Mouse (Mus musculus): ENCODE measurements around the gene Radil. TPM values are rescaled to one million over a fixed set of nuclear protein-coding genes. Genes with fewer than 3 reads are reported as not detected.

Radil gene
- 13.6 and 16.9 TPM in 2 replicates for polyA plus RNA-seq (2014; fragmentation: Nextera tagmentation; extraction: Ambion mirVana)

DNA sequence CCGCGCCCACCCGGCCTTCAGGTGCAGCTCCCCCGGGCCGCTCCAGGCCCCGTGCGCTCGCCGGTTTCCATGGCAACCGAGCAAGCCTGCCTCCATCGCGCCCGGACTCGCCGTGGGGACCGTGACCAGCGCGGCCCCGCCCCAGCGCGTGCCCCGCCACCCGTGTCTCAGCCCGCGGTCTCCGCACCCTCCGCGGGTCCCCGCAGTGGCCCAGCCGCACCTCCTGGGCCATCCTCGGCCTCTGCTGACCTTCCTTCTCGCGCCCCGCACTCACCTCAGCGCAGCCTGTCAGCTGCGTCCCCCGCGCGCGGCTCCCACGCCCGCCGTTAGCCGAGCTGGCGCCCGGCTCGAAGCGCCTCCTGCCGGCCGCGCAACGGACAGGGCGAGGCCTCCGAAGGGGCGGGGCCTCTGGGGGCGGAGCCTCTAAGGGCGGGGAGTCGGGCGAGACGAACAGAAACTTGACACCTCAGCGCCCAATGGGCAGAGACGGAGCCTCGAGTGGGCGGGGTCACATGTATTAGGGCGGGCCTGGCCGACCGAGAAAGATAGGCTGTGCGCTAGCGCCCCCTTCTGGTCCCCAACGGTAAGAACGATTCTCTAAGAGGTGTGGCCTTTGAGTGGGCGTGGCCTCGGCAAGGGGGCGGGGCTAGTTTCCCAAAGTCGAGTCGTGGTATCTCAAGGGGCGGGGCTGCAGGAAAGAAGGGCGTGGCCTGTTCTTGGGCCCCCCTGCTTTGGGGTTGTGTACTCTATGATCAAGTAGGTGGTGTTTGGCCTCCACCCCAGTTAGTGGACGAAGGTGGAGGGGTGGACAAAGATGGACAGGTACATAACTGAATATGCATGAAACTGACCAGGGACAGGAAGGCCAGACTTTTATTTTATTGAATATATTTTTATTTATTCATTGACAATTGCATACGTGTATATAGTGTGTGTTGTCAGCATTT, at the start of gene Radil:
TSS of gene Radil (minus strand) at position 393 of the 947 bp plus-strand sequence.
- H3K27me3 ChIP-seq (ENCODE audit: control insufficient read depth, insufficient read depth, low read length) = no peaks in the 10 kb centered on the region
- peak within 1 kb of the TSS; percentile 63 for H3K4me3 ChIP-seq (replicated peaks; ENCODE audit: low read depth, low read length)
- WGBS = 3% methylated on average over 76 of the region's 80 CpGs
- ATAC-seq (ENCODE audit: low FRiP score, low TSS enrichment) (peak; percentile 91), DNase-seq (peak; percentile 98)
- H3K36me3 ChIP-seq (ENCODE audit: control insufficient read depth, insufficient read depth, low read length) = no peaks in the 10 kb centered on the region
- H3K4me2 ChIP-seq (ENCODE audit: low read length) = peak within 1 kb of the TSS; percentile 87
- peaks cover 13% of the 10 kb centered on the region; the same call in 1 of the 2 replicates for H3K4me1 ChIP-seq (ENCODE audit: control insufficient read depth, insufficient read depth, low read length)
- H3K9me3 ChIP-seq (ENCODE audit: control insufficient read depth, low read length) = no peaks in the 10 kb centered on the region
- peak within 1 kb of the TSS; percentile 64 for H3K27ac ChIP-seq (replicated peaks; ENCODE audit: low read depth, low read length)
- peak within 1 kb of the TSS; percentile 66 for H3K9ac ChIP-seq (replicated peaks; ENCODE audit: low read length)

DNA sequence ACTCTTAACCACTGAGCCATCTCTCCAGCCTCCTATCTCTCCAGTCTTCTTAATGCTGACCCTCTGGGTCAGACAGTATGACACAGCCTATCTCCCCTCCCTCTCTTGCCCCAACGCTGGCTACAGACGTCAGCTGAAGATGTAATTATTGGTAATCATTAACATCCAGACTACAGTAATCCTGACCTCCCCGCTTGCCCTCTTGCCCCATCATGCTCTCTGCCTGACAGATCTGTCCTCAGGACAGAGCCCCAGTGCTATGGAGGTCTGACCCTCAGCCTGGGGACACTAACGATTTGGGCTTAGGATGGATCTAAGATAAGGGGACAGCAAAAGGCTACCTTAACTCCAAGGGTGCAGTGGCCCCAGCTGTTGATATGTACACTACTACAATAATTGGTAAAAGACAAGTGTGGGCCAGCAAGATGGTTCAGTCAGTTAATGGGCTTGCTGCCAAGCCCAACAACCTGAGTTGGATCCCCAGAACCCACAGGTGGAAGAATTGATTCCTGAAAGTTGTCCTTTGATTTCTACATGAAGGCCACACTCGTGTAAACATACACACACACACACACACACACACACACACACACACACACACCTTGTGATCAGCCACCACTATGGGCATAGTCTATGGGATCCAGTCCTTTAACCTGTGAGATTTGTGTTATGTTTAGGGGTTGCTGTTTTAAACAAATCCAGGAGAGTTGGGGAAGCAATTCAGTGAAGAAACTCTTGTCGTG, 46.9 kb upstream of the Radil start:
- Histone ChIP-seq H3K27ac (replicated peaks; ENCODE audit: low read depth, low read length) (no peak overlapping the region), H3K36me3 (ENCODE audit: control insufficient read depth, insufficient read depth, low read length) (no peaks in the 10 kb centered on the region), H3K4me1 (ENCODE audit: control insufficient read depth, insufficient read depth, low read length) (no peaks in the 10 kb centered on the region), H3K9ac (replicated peaks; ENCODE audit: low read length) (no peak overlapping the region), H3K4me3 (replicated peaks; ENCODE audit: low read depth, low read length) (no peak overlapping the region), H3K4me2 (ENCODE audit: low read length) (no peak overlapping the region), H3K9me3 (ENCODE audit: control insufficient read depth, low read length) (no peaks in the 10 kb centered on the region), H3K27me3 (ENCODE audit: control insufficient read depth, insufficient read depth, low read length) (no peaks in the 10 kb centered on the region)
- DNase-seq = no peak
- WGBS = 86% methylated on average over 6 of the region's 6 CpGs
- ATAC-seq (ENCODE audit: low FRiP score, low TSS enrichment) = no peak

DNA sequence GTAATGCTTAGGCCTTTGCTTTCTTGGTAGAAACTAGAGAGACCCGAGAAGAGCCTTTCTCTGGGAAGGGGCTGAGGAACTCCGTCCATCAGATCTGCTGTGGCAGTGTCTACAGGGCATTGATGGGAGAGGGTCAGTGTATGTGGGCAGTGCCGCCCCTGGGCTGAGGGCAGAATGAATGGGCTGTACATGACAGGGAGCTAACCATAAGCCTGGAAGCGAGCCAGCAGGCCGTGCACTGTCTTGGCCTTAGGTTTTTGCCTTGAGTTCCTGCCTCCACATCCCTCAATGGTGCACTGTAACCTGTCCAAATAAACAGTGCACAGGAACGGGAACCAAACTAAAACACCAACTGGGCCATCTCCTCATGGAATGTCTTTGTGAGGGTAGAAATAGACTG, 45.8 kb upstream of the Radil start:
- Histone ChIP-seq H3K4me3 (replicated peaks; ENCODE audit: low read depth, low read length) (no peak overlapping the region), H3K4me2 (ENCODE audit: low read length) (no peak overlapping the region), H3K27me3 (ENCODE audit: control insufficient read depth, insufficient read depth, low read length) (no peaks in the 10 kb centered on the region), H3K4me1 (ENCODE audit: control insufficient read depth, insufficient read depth, low read length) (no peaks in the 10 kb centered on the region), H3K9ac (replicated peaks; ENCODE audit: low read length) (no peak overlapping the region), H3K27ac (replicated peaks; ENCODE audit: low read depth, low read length) (no peak overlapping the region), H3K36me3 (ENCODE audit: control insufficient read depth, insufficient read depth, low read length) (no peaks in the 10 kb centered on the region), H3K9me3 (ENCODE audit: control insufficient read depth, low read length) (no peaks in the 10 kb centered on the region)
- DNase-seq (no peak), ATAC-seq (ENCODE audit: low FRiP score, low TSS enrichment) (no peak)
- WGBS = 78% methylated on average over 6 of the region's 6 CpGs

DNA sequence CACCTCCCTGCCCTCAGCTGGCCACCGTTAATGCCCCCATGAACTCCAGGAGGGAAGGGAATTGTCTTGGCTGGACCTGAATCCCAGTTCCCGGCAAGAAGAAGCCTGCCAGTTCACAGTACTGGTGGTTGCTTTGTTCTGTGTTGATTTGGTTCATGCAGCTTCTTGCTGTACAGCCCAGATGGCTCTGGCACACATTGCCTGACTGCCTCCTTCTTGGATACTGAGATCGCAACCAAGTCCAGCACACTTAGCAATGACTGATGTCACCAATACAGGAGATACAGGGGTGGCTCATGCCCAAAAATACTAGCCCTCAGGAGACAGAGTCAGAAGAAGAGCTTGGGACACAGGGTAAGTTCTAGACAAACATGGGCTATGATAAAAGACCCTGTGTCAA, 44.8 kb upstream of the Radil start:
- H3K9me3 ChIP-seq (ENCODE audit: control insufficient read depth, low read length) = no peaks in the 10 kb centered on the region
- H3K4me1 ChIP-seq (ENCODE audit: control insufficient read depth, insufficient read depth, low read length) = no peaks in the 10 kb centered on the region
- 76% methylated on average over 3 of the region's 3 CpGs for WGBS
- no peak overlapping the region for H3K4me3 ChIP-seq (replicated peaks; ENCODE audit: low read depth, low read length)
- ATAC-seq (ENCODE audit: low FRiP score, low TSS enrichment) (no peak), DNase-seq (no peak)
- no peak overlapping the region for H3K4me2 ChIP-seq (ENCODE audit: low read length)
- H3K9ac ChIP-seq (replicated peaks; ENCODE audit: low read length) = no peak overlapping the region
- no peak overlapping the region for H3K27ac ChIP-seq (replicated peaks; ENCODE audit: low read depth, low read length)
- H3K27me3 ChIP-seq (ENCODE audit: control insufficient read depth, insufficient read depth, low read length) = no peaks in the 10 kb centered on the region
- H3K36me3 ChIP-seq (ENCODE audit: control insufficient read depth, insufficient read depth, low read length) = no peaks in the 10 kb centered on the region

DNA sequence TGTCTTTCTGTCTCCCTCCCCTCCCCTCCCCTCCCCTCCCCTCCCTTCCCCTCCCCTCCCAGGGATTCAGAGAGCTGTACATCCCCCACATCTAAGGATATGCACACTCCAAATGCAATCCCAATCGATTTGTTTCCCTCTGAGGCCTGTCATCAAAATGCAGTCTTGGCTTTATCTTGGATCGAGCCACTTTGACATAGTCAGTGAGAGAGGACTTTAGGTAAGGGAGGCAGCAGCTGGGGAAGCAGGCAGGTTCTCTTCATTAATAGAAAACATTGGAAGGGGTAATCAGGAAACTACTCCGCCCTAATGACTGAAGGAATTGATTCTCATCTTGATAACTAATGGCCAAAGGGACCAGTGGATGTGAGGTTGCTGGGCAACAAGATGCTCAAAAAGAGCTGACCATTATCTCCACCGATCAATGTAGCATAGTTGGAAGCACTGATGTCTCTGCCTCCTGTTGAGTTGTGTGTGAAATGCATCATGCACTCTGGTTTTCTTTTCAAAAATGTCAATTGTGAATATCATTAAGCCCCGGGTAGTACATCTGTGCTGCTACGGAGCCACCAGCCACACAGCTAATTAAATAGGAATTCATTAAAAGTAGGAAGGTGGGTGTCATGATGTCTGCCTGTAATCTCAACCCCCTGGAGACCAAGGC, 40.2 kb upstream of the Radil start:
- H3K4me2 ChIP-seq (ENCODE audit: low read length) = no peak overlapping the region
- H3K9ac ChIP-seq (replicated peaks; ENCODE audit: low read length) = no peak overlapping the region
- H3K27ac ChIP-seq (replicated peaks; ENCODE audit: low read depth, low read length) = peak overlapping the region; percentile 82
- H3K4me3 ChIP-seq (replicated peaks; ENCODE audit: low read depth, low read length) = no peak overlapping the region
- 48% methylated on average over 6 of the region's 6 CpGs for WGBS
- no peaks in the 10 kb centered on the region for H3K9me3 ChIP-seq (ENCODE audit: control insufficient read depth, low read length)
- DNase-seq = peak; percentile 56
- no peaks in the 10 kb centered on the region for H3K27me3 ChIP-seq (ENCODE audit: control insufficient read depth, insufficient read depth, low read length)
- H3K36me3 ChIP-seq (ENCODE audit: control insufficient read depth, insufficient read depth, low read length) = no peaks in the 10 kb centered on the region
- H3K4me1 ChIP-seq (ENCODE audit: control insufficient read depth, insufficient read depth, low read length) = peaks cover 6% of the 10 kb centered on the region; the same call in 1 of the 2 replicates
- ATAC-seq (ENCODE audit: low FRiP score, low TSS enrichment) = no peak

DNA sequence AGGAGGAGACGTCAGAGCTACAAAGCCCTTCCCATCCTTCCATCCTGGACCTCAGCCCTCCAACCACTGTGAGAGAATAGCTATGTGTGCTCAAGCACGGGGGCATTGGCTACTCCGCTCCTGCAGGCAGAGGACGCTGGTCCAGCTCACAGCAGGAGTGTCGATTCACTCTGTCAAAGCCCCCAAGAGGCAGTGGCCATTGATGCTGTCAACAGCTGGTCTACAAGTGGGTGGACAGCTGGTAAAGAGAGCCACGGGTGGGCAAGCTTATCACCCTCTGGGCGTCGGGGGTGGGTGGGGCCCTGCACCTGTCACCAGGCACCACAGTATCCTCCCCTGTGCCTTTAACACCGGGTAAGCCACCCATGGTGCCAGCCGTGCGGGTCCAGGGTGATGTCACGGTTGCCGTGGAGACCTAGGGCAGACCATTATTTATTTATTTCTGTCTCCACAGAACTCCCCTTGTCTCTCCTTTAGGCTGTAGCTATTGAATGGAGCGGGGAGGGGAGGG, 32.8 kb upstream of the Radil start:
- peak overlapping the region; percentile 31 for H3K4me2 ChIP-seq (ENCODE audit: low read length)
- H3K36me3 ChIP-seq (ENCODE audit: control insufficient read depth, insufficient read depth, low read length) = no peaks in the 10 kb centered on the region
- ATAC-seq (ENCODE audit: low FRiP score, low TSS enrichment) (peak; percentile 89), DNase-seq (peak; percentile 84)
- H3K27ac ChIP-seq (replicated peaks; ENCODE audit: low read depth, low read length) = peak overlapping the region; percentile 66
- peaks cover 9% of the 10 kb centered on the region for H3K4me1 ChIP-seq (ENCODE audit: control insufficient read depth, insufficient read depth, low read length)
- no peak overlapping the region for H3K9ac ChIP-seq (replicated peaks; ENCODE audit: low read length)
- no peaks in the 10 kb centered on the region for H3K9me3 ChIP-seq (ENCODE audit: control insufficient read depth, low read length)
- no peak overlapping the region for H3K4me3 ChIP-seq (replicated peaks; ENCODE audit: low read depth, low read length)
- WGBS = 13% methylated on average over 14 of the region's 14 CpGs
- no peaks in the 10 kb centered on the region for H3K27me3 ChIP-seq (ENCODE audit: control insufficient read depth, insufficient read depth, low read length)

DNA sequence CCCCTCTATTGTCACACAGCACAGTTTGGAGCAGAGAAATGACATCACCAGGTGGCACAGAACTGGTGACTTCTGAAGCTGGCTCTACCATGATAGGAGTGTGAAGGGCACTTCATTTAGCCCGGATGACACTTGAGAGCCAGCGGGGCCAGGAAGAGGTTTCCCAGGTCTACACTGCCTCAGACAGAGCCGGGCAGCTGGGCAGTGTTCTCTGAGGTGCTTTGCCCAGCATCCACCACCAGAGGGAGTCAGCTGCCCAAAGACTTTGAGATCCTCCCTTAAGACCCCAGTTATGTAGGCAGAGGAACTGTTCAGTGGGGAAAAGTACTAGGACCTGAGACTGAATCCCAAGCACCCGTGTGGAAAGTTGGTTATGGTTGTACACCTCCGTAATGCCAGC, 30.6 kb upstream of the Radil start:
- Histone ChIP-seq H3K4me3 (replicated peaks; ENCODE audit: low read depth, low read length) (no peak overlapping the region), H3K27me3 (ENCODE audit: control insufficient read depth, insufficient read depth, low read length) (no peaks in the 10 kb centered on the region), H3K9ac (replicated peaks; ENCODE audit: low read length) (no peak overlapping the region), H3K4me1 (ENCODE audit: control insufficient read depth, insufficient read depth, low read length) (peaks cover 6% of the 10 kb centered on the region), H3K27ac (replicated peaks; ENCODE audit: low read depth, low read length) (no peak overlapping the region), H3K36me3 (ENCODE audit: control insufficient read depth, insufficient read depth, low read length) (no peaks in the 10 kb centered on the region), H3K4me2 (ENCODE audit: low read length) (no peak overlapping the region), H3K9me3 (ENCODE audit: control insufficient read depth, low read length) (0 out of 2 replicates have a peak, but pooled peaks cover 3% of the 10 kb centered on the region)
- ATAC-seq (ENCODE audit: low FRiP score, low TSS enrichment) (0 out of 2 replicates have a peak, but pooled peaks have one; percentile 31), DNase-seq (peak; percentile 89)
- 24% methylated on average over 5 of the region's 5 CpGs for WGBS

DNA sequence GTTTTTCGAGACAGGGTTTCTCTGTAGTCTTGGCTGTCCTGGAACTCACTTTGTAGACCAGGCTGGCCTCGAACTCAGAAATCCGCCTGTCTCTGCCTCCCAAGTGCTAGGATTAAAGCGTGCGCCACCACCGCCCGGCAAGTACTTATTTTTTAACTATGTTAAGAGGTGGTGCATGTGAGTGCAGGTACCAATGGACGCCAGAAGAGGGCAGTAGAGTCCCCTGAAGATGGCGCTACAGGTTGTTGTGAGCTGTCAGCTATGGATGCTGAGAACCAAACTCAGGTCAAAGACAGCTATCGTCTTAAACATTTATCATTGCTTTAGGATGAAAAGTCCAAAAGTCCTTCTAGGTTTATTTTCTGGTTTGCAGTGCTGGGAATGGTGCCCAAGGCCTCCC, 27.3 kb upstream of the Radil start:
- 89% methylated on average over 10 of the region's 10 CpGs for WGBS
- no peak for ATAC-seq (ENCODE audit: low FRiP score, low TSS enrichment)

More for the DNA sequence above, 27.3 kb upstream of the Radil start:
- Histone ChIP-seq H3K4me3 (replicated peaks; ENCODE audit: low read depth, low read length) (no peak overlapping the region), H3K9me3 (ENCODE audit: control insufficient read depth, low read length) (0 out of 2 replicates have a peak, but pooled peaks cover 3% of the 10 kb centered on the region), H3K27me3 (ENCODE audit: control insufficient read depth, insufficient read depth, low read length) (no peaks in the 10 kb centered on the region), H3K36me3 (ENCODE audit: control insufficient read depth, insufficient read depth, low read length) (no peaks in the 10 kb centered on the region), H3K4me2 (ENCODE audit: low read length) (no peak overlapping the region), H3K4me1 (ENCODE audit: control insufficient read depth, insufficient read depth, low read length) (no peaks in the 10 kb centered on the region), H3K27ac (replicated peaks; ENCODE audit: low read depth, low read length) (no peak overlapping the region), H3K9ac (replicated peaks; ENCODE audit: low read length) (no peak overlapping the region)
- no peak for DNase-seq
